Mouse (Mus musculus) cerebellum, adult 8-10 months (tissue): ENCODE measurements around the gene Rasgrp4.
A peak's percentile ranks its signal among the peaks of the same experiment; 100 is the strongest.

Source experiments
- DNase-seq: peaks from one replicate; pipeline ENCODE4 v3.0.0; 2022

Rasgrp4 gene

GRCm38 (mm10) chr7:29148771-29149170, 14.1 kb downstream of the Rasgrp4 start:
- no peak for DNase-seq

- DNase-seq = no peak
Measured at GRCm38 (mm10) chr7:29151486-29151885, 16.8 kb downstream of the Rasgrp4 start.

GRCm38 (mm10) chr7:29154018-29154720, 19.5 kb downstream of the Rasgrp4 start:
- DNase-seq = no peak

GRCm38 (mm10) chr7:29155196-29155837, 20.7 kb downstream of the Rasgrp4 start:
- DNase-seq = peak; percentile 92

GRCm38 (mm10) chr7:29155838-29156782, 21.5 kb downstream of the Rasgrp4 start, which contains the start of gene Fam98c:
Gene Fam98c (minus strand): TSS chr7:29156234.
- DNase-seq = peak; percentile 89

GRCm38 (mm10) chr7:29158264-29158663, 23.6 kb downstream of the Rasgrp4 start:
- DNase-seq = no peak

GRCm38 (mm10) chr7:29162294-29162693, 27.6 kb downstream of the Rasgrp4 start:
- no peak for DNase-seq

- DNase-seq = no peak
Measured at GRCm38 (mm10) chr7:29162750-29163525, 28.3 kb downstream of the Rasgrp4 start.

GRCm38 (mm10) chr7:29167656-29168055, 33.0 kb downstream of the Rasgrp4 start:
- DNase-seq = no peak

- no peak for DNase-seq
Measured at GRCm38 (mm10) chr7:29168121-29168695, 33.6 kb downstream of the Rasgrp4 start.

- DNase-seq = peak; percentile 47
Measured at GRCm38 (mm10) chr7:29168791-29169230, 34.2 kb downstream of the Rasgrp4 start.

- peak; percentile 85 for DNase-seq
Measured at GRCm38 (mm10) chr7:29169231-29170065, 34.8 kb downstream of the Rasgrp4 start.

- DNase-seq = peak; percentile 64
Measured at GRCm38 (mm10) chr7:29170066-29170754, 35.6 kb downstream of the Rasgrp4 start, which contains the start of the genes Ggn and Spred3. Gene Ggn (plus strand): TSS chr7:29170210. Gene Spred3 (minus strand): TSS chr7:29170411.

GRCm38 (mm10) chr7:29170755-29171561, 36.3 kb downstream of the Rasgrp4 start:
- DNase-seq = no peak

GRCm38 (mm10) chr7:29171562-29172097, 37.0 kb downstream of the Rasgrp4 start:
- DNase-seq = no peak

GRCm38 (mm10) chr7:29172390-29173016, 37.9 kb downstream of the Rasgrp4 start:
- no peak for DNase-seq

- peak; percentile 21 for DNase-seq
Measured at GRCm38 (mm10) chr7:29178106-29178505, 43.5 kb downstream of the Rasgrp4 start.

GRCm38 (mm10) chr7:29179323-29179722, 44.7 kb downstream of the Rasgrp4 start:
- DNase-seq = peak; percentile 13
